Mouse (Mus musculus) ES-CJ7 (cell line): ENCODE results near the gene Gm44579.

Experiments used
- DNase-seq: peaks from one replicate; pipeline ENCODE4 v3.0.0; 2011; ENCODE audit warnings: low read depth, low spot score

Gene Gm44579

DNA sequence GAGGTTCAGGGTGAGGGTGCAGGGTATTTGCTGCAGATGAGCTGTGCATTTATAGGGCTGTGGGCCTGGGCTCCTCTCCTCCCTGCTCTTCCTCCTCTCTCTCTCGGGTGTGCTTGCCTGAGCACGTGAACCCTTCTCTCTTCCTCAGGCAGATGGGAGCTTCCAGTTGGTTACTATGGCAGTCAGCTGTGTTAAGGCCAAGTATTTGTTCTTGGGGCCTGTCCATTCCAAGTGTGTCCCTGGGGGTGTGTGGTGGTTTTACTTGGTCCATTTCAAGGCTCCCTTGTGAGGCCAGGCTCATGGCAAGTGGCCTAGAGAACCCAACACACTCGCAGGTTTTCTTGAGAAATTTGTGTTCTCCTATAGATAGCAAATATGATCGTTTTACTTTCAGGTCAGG lies at the start of gene Gm44579, which contains the start of gene Olfr287:
Gene Gm44579 (minus strand): TSS at position 101 of the 400 bp plus-strand sequence.
Gene Olfr287 (minus strand): TSS at position 180 of the 400 bp plus-strand sequence.
- DNase-seq: no peak

DNA sequence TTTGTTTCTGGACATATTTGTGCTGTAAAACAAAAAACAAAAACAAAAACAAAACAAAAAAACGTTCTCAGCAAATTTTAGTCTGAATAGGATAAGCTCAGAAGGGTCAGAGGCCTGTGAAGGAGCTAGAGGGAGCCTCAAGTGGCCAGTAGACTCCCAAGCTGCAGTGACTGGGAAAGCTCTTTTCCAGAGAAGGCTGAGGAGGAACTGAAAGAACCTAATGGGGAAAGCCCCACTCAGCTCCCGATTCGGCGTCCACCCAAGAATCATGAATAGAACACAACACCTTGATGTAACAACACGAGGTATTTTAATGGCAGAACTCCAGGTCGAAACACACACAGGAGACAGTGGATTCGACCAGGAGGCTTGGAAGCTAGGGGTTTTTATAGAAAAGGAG lies 37.0 kb upstream of the Gm44579 start:
- DNase-seq: no peak

DNA sequence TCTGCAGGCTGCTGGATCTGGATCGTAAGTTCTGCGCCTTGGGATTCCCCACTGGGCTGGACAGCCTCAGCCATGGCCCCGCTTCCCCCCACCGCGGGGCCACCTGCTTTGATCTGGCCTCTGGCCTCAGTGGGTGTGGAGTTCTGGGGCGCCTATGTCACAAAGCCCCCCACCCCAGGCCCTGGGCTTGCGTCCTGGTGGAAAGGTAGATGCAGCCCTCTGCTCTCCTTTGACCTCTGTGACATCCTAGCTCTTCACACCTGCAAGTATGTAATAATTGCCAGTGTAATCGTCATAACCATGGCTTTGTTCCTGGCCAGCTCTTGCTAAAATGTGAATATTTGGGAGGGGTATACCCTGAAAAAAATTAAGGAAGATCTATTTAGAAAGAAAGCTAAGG lies 36.4 kb upstream of the Gm44579 start, which contains the start of gene H1fnt:
Gene H1fnt (minus strand): TSS at position 101 of the 400 bp plus-strand sequence.
- DNase-seq: no peak

DNA sequence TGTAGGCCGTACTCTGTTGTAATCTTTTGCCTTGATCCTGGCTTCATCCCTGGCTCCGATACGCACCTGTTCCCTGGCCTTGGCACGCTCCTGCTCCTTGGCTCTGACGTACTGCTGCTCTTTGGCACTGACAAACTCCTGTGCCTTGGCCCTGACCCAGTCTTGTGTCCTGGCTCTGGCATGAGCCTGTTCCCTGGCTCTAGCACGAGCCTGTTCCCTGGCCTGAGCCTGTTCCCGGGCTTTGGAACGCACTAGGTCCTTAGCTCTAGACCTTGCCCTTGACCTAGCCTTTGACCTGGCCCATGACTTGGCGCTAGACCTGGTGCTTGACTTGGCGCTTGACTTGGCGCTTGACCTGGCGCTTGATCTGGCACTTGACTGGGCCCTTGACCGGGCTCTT lies 35.5 kb upstream of the Gm44579 start:
- no peak for DNase-seq

DNA sequence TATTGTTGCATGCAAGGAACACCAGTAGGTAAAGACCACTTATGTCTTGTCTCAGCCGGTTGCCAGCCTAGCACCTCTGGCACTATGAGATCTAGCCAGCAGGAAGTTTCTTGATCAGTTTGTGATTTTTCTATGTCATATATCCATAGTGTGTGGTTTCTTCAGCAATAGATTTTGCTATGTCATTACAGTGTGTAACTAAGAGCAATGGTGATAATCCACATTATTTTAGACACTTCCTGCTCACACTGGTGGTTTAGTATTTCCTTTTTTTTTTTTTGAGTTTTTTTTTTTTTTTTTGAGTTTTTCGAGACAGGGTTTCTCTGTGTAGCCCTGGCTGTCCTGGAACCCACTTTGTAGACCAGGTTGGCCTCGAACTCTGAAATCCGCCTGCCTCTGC lies 14.7 kb upstream of the Gm44579 start:
- DNase-seq: no peak

DNA sequence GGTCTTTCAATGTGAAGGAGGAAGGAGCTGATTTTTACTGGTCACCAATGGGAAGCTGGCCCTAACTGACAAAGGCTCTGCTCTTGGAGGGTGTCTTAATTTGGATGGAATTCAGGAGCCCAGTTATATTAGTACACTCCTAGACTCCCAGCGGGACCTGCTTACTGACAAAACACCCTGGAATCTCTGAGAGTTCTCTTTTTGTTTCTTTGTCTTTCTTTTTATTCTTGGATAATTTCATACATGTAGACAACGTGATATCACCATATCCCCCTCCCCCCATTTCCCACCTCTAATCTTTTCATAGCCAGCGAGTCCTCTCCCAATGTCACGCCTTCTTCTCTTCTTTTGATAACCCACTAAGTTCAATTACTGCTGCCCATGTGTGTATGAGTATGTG lies 13.6 kb upstream of the Gm44579 start, which contains the start of gene Olfr286:
Gene Olfr286 (minus strand): TSS at position 101 of the 400 bp plus-strand sequence.
- DNase-seq: no peak

DNA sequence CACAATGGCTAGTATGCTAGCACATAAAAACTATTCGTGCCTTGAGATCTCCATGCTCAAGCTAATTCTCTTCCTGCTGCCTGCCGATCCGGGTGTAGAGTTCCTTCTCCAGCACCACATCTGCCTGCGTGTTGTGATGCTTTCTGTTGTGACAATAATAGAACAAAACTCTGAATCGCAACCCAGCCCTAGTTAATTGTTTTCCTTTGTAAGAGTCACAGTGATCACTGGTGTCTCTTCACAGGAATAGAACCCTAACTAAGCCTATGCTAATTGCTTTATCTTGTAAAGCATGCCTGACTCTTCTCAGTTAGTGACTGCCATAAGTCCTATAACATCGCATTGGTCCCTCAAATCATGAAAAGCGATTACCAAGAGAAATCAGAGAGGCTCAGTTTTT lies 5.3 kb upstream of the Gm44579 start:
- peak; percentile 28 for DNase-seq

DNA sequence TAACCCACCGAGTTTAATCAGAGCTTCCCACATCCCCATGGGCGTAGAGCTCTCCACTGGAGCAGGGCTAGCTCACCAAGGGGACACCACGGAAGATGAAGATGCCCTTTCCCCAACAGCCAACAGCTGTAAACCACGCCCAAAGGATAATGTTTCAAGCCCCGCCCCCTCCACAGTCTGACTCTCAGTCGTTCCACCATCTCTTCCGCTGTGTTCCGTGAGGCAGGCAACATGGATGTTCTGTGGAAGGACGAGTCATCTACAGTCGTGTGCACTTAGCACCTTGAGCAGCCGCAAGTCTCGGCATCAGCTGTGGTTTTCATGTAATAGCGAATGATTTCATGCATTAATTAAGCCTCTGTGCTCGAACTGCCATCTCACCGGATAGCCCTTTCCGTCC lies 4.8 kb upstream of the Gm44579 start:
- DNase-seq: peak; percentile 32

DNA sequence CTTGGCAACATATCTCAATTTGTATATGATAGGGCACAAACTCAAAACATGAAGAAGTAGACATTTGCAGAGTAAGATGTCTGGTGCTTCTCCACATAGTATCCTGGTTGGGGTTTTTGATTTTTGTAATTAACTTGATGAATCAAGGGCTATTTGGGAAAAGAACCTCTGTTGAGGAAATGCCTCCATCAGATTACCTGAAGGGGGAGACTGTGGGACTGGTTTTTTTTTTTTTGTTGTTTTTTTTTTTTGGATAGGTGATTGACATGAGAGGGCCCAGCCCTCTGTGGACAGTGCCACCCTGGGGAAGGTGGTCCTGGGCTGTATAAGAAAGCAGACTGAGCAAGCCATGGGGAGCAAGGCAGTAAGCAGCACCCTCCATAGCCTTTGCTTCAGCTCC lies 1.6 kb upstream of the Gm44579 start:
- DNase-seq: no peak

DNA sequence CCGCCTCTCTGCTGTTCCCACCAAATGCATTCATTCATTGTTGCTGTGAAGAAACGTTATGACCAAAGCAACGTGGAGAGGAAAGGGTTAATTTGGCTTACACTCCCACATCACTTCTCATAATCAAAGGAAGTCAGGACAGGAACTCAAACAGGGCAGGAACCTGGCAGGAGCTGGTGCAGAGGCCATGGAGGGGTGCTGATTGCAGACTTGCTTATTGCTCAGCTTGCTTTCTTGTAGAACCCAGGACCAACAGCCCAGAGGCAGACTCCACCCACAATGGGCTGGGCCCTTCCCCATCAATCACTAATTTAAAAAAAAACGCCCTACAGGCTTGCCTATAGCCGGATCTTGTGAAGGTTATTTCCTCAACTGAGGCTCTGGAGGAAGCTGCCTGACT lies 6.6 kb downstream of the Gm44579 start:
- DNase-seq: peak; percentile 20

DNA sequence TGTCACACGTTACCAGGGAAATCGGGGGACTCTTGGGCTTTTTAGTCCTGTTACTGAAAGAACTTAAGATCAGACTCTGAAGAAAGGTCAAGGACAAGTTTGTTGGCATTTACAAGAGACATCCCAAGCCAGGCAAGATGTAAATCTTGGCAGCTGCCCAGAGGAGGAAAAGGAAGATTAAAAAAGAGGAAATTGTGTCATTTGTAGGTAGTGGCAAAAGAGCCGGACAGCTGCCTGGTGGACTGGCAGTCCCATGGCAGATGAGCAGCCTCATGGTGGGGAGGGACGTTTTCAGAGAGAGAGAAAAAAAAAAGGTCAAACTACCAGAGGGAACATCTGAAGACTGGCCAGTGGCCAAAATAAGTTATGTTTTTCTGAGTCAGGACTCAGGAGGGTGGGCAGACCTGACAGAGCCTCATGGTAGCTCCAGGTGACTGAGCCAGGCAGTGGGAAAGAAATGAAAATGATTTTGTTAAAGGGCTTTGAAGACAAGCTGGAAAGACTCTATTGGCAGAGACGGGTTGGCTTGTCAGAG lies 7.4 kb downstream of the Gm44579 start:
- DNase-seq: no peak

DNA sequence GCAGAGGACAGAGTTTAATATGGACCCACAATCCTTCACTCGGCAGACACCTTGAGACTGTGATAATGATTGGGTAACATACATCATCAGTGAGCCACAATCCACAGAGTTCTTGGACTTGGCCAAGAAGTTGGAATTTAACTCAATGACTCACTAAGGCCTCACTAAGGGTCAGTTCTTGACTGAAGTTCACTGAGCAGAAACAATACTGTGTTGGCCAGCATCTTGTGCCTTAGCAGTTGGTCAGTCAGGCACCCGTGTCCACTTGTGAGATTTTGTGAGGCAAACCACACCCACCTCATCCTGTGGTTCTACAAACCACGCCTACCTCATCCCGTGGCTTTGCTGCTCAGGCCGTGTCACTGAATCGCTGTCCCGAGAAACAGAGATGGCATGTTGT lies 11.1 kb downstream of the Gm44579 start:
- no peak for DNase-seq

DNA sequence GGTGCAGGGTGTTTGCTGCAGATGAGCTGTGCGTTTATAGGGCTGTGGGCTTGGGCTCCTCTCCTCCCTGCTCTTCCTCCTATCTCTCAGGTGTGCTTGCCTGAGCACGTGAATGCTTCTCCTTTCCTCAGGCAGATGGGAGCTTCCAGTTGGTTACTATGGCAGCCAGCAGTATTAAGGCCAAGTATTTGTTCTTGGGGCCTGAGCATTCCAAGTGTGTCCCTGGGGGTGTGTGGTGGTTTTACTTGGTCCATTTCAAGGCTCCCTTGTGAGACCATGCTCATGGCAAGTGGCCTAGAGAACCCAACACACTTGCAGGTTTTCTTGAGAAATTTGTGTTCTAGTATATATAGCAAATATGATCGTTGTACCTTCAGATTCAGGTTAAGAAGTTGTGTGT lies 25.3 kb downstream of the Gm44579 start, which contains the start of gene Olfr288:
Gene Olfr288 (minus strand): TSS at position 101 of the 400 bp plus-strand sequence.
- DNase-seq: no peak

DNA sequence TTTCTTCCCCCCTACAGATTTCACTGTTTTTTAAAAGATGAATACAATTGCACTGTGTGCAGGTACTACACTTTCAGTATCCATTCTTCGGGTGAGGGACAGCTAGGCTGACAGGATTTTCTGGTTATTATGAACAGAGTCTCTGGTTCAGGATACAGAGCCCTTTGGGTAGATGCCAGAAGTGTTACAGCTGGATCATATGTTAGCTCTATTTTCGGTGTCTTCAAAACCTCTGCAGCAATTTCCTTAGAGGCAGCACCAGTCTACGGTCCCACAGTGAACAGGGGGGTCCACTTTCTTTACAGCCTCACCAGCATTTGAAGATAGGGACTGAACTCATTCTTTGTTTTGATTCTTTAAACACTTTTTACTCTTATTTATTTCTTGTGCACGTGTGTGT lies 36.3 kb downstream of the Gm44579 start:
- DNase-seq: no peak

DNA sequence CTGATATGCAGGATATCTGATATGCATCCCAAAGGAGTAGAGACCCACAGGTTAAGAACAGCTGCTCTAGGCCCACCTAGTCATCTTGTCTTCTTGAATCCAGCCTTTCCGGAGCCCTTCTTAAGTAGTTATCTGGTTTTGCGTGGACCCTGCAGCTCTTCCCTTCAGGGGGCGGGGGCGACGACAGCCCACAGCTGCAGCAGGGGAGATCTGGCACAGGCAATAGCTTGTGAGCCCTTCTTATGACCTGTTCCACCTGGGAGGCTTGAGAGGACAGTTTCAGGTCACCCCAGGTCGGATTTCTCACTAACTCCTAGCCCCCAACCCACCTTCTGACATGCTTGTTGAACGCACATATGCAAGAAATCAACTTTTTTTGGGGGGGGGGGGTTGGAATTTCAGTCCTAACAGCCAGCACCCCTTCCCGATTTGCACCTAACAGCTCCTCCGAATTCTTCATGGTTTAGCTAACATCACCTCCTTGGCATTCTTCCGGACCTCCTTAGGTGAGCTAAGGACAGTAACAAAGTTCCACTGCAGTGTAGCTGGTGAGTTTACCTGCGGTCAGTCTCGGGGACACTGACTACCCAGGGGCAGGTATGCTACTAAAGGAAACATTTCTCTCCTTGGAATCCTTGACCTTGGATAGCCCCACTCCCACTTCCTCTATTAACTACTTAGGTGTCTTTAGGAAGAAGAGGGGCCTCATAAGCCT lies 38.8 kb downstream of the Gm44579 start:
- no peak for DNase-seq

DNA sequence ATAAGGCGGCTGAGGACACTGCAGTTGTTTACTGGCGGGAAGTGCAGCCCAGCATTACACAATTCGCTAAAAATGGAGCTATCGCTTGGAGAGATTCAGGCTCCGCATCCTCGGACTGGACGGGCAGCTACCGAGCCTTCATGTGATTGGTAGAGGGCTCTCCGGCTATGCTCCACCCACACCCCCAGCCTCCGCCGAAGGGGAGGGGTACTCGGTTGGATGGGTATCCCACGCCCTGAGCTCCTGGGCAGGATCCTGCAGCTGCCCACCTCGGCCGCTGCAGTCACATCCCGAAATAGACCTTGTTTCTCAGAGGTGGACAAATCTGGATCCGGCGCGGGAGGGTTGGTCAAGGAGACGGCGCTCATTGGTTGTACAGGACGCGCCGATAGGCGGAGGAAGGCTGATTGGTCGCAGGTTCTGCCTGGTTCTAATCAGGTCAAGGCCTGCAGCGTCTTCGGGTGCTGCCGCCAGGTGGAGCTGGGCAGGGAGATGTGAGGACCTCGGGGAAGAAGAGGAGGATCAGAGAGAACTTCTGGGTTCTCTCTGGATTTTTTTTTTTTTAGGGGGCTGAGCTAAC lies 39.6 kb downstream of the Gm44579 start:
- peak; percentile 94 for DNase-seq

DNA sequence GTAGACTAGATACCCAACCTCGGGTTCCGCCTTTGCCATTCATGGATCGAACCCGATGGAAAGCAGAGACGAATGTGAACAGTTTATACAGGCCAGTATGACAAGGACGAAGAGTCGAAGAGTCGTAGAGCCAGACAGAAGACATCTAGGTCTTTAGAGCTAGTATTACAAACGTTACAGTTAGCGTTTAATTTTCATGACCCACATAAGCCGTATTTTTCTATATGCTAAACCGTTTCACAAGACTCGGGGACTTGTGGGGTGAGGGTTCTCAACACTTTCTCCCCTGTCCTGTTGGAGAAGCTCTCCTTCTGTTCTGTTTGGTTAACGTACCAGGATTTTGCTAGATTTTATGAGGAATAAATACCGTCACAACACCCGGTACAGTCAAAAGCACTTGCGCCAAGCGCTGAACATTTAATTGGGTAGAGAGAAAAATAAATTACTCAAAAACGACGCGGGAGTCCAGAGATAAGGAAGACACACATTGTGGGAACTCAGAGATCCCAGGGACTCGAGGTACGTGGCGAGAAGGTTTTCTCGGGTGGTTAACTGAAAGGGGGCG lies 40.1 kb downstream of the Gm44579 start:
- no peak for DNase-seq

DNA sequence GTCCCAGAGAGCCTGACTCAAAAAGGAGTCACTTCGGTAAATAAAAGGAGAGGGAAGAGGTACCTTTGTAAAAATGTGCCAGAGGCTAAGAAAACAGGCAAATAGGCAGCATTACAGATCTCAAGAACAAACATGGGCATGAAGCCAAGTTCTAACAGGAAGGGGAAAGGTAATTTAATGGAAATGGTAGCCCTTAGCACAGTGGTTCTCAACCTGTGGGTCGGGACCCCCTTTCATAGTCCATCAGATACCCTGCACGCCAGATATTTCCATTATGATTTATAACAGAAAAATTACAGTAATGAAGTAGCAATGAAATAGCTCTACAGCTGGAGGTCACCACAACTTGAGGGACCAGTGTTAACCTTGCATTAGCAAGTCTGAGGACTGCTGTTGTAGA lies 43.5 kb downstream of the Gm44579 start:
- no peak for DNase-seq

DNA sequence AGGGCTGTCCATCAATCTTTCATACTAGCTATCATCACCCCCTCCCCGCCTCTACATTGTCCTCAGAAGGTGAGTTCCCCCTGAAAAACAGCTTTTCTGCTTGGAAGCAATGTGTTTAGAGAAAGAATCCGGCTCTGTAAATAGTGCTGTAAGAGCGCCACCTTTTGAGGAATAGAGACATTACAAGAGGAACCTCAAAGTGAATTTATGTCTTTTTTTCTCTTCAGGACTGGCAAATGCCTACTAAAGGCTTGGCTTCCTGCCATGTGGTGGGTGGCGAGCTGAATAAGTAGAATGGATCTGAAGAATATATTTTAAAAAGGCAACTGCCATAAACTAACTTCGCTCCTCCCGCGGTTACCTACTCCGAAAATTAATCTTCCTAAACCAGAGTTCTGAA lies 47.0 kb downstream of the Gm44579 start:
- peak; percentile 62 for DNase-seq

DNA sequence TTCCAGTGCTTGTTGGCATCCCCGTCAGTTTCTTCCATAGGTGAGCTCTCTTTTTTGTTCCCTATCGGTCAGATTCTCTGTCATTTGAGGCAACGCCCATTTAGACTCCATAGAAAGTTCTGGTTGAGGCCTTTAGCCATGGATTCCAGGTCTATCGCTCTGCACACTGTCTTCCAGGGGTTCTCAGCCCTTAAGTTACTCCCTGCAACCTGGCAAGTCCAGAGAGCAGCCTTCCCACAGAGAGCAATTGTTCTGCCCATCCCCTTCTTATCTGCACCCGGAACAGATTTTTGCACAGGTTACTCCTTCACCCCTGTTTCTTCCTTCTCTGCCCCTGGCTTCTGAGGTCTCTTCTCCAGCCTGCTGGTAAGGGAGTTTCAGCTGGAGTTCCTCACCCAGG lies 48.7 kb downstream of the Gm44579 start:
- DNase-seq: no peak

DNA sequence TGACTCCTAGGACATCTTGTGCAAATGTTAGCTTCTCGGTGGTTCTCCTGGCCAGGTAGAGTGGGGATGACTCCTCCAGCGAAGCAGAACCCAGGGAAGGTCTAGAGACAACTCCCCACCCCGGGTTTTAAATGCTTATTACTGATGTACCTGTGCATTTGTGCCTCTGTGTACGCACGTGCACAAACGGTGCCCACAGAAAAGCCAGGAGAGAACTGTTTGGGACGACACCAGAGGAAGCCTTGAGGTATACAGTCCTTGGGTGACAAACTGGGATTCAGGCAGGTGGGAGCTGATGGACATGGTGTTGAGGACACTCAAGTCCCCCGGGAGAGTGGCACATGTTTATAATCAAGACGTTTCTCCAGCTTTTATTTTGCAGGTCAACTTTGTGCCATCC lies 49.9 kb downstream of the Gm44579 start:
- no peak for DNase-seq

DNA sequence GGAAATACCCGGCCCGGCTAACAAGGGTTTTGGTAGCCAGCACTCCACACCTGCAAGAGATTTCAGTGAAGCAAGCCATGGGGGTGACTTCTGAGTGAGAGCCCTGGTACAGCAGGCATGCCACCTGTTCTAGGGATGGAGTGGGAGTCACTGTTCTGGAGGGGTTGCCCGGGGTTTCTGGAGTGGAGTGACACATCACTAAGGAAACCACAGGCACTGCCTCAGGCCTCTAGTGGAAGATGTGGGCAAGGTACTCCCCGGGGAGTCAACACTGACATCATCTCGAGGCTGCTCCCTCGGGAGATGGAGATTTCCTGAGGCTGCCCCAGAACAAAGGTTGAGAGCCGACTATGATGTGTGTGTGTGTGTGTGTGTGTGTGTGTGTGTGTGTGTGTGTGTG lies 50.4 kb downstream of the Gm44579 start:
- no peak for DNase-seq

DNA sequence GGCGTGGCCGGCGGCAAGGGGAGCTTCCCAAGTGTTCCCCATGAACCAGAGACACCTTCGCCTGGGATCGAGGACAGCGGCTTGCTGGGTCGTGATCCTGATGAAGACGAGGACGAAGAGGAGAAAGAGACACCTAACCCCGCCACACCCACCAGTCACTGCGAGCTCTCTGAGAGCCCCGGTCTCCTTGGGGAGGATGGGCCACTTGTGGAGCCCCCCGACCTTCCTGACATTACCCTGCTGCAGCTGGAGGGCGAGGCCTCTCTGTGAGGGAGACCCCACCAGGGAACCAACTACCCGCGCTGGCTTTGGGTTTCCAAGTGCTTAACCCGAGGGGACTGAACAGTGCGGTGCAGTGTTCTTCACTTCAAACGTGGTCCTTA lies 52.2 kb downstream of the Gm44579 start:
- DNase-seq: no peak
